Mouse (Mus musculus) CH12.LX (cell line): ENCODE results near the gene Nom1. TPM values are rescaled to one million over a fixed set of nuclear protein-coding genes. Genes with fewer than 3 reads are reported as not detected.

Experiments
- DNase-seq: peaks from one replicate; pipeline ENCODE4 v3.0.0-alpha.2; 2013; ENCODE audit errors: extremely low read depth
- H3K27ac ChIP-seq: 2 replicates; pipeline ENCODE4 v1.5.1; 2012; ENCODE audit warnings: low read depth, mild to moderate bottlenecking, control low read depth, moderate library complexity; ENCODE audit not compliant: insufficient read depth
- H3K27me3 ChIP-seq: replicated peaks from 2 replicates; pipeline ENCODE3; 2012; ENCODE audit warnings: inconsistent platforms
- H3K36me3 ChIP-seq, 2 experiments: replicated peaks in 1 of 2; 2 replicates each; pipeline versions ENCODE3 to v1.6.1; 2012; ENCODE audit warnings: inconsistent platforms in 1 of 2, low read length in 1 of 2, mild to moderate bottlenecking in 1 of 2, mixed read lengths in 1 of 2, moderate library complexity in 1 of 2; ENCODE audit not compliant: control insufficient read depth in 1 of 2, insufficient read depth in 1 of 2
- H3K4me1 ChIP-seq, 2 experiments: 2 replicates each; pipeline ENCODE4 v1.6.1; 2012; ENCODE audit warnings: inconsistent platforms in 1 of 2, moderate library complexity in 1 of 2; ENCODE audit not compliant: insufficient read depth in 2 of 2, control insufficient read depth in 1 of 2
- H3K4me2 ChIP-seq: 2 replicates; pipeline ENCODE4 v1.6.1; 2012; ENCODE audit warnings: low read depth, mild to moderate bottlenecking, control low read depth; ENCODE audit not compliant: poor library complexity, insufficient read depth, severe bottlenecking
- H3K4me3 ChIP-seq, 3 experiments: fragments of 150-350 bp in 1 of 3; sonication (generic) in 1 of 3; replicated peaks in 1 of 3; 2 replicates each; pipeline versions ENCODE3 to v1.5.1; 2011 to 2012; ENCODE audit warnings: low read depth in 2 of 3, low read length in 2 of 3, mild to moderate bottlenecking in 2 of 3, moderate library complexity in 2 of 3, control low read depth in 1 of 3, improper control_type of control experiment in 1 of 3, inconsistent platforms in 1 of 3, mixed read lengths in 1 of 3; ENCODE audit not compliant: poor library complexity in 1 of 3
- H3K79me2 ChIP-seq: replicated peaks from 2 replicates; pipeline ENCODE4 v1.6.1; 2012; ENCODE audit warnings: mild to moderate bottlenecking, moderate library complexity; ENCODE audit not compliant: control insufficient read depth, poor library complexity, insufficient read depth, severe bottlenecking; ENCODE audit errors: extremely low read depth
- H3K9ac ChIP-seq: 2 replicates; pipeline ENCODE4 v1.6.1; 2012; ENCODE audit warnings: low read depth, mild to moderate bottlenecking, control low read depth, moderate library complexity; ENCODE audit not compliant: insufficient read depth
- H3K9me3 ChIP-seq: replicated peaks from 2 replicates; pipeline ENCODE3; 2012; ENCODE audit warnings: low read length, inconsistent platforms, mixed read lengths
- CTCF ChIP-seq, 2 experiments: IDR thresholded peaks in 1 of 2; conservative IDR thresholded peaks in 1 of 2; 2 replicates each; pipeline ENCODE4 v1.5.1; 2011 to 2012; ENCODE audit warnings: low read depth in 2 of 2, low read length in 2 of 2, improper control_type of control experiment in 1 of 2, inconsistent platforms in 1 of 2, mild to moderate bottlenecking in 1 of 2, moderate library complexity in 1 of 2
- E2F4 ChIP-seq: IDR thresholded peaks from 2 replicates; pipeline ENCODE4 v1.6.1; 2011; ENCODE audit warnings: low read depth, low read length, improper control_type of control experiment; ENCODE audit not compliant: insufficient replicate concordance
- ELF1 ChIP-seq: IDR thresholded peaks from 2 replicates; pipeline ENCODE4 v1.6.1; 2014; ENCODE audit warnings: low read depth, mild to moderate bottlenecking, inconsistent platforms, low read length, improper control_type of control experiment
- EP300 ChIP-seq: IDR thresholded peaks from 2 replicates; pipeline ENCODE4 v1.6.1; 2011; ENCODE audit warnings: low read length, improper control_type of control experiment
- GABPA ChIP-seq: IDR thresholded peaks from 2 replicates; pipeline ENCODE4 v1.6.1; 2012; ENCODE audit warnings: low read depth, low read length, improper control_type of control experiment, inconsistent platforms; ENCODE audit not compliant: insufficient replicate concordance
- HCFC1 ChIP-seq: IDR thresholded peaks from 2 replicates; pipeline ENCODE4 v1.6.1; 2012; ENCODE audit warnings: low read depth, mild to moderate bottlenecking, inconsistent platforms, low read length, improper control_type of control experiment
- JUN ChIP-seq: IDR thresholded peaks from 2 replicates; pipeline ENCODE4 v1.6.1; 2011; ENCODE audit warnings: low read depth, mild to moderate bottlenecking, low read length, improper control_type of control experiment, moderate library complexity; ENCODE audit not compliant: insufficient read depth
- MAZ ChIP-seq: IDR thresholded peaks from 2 replicates; pipeline ENCODE4 v1.6.1; 2012; ENCODE audit warnings: low read depth, mild to moderate bottlenecking, inconsistent platforms, low read length, improper control_type of control experiment, moderate library complexity
- NRF1 ChIP-seq: IDR thresholded peaks from 2 replicates; pipeline ENCODE4 v1.6.1; 2014; ENCODE audit warnings: low read depth, mild to moderate bottlenecking, inconsistent platforms, low read length, improper control_type of control experiment, moderate library complexity
- PAX5 ChIP-seq: IDR thresholded peaks from 2 replicates; pipeline ENCODE4 v1.6.1; 2012; ENCODE audit warnings: low read length, inconsistent platforms, mixed read lengths
- RAD21 ChIP-seq: IDR thresholded peaks from 2 replicates; pipeline ENCODE4 v1.6.1; 2011; ENCODE audit warnings: low read depth, mild to moderate bottlenecking, low read length, improper control_type of control experiment, moderate library complexity
- RCOR1 ChIP-seq: conservative IDR thresholded peaks from 2 replicates; pipeline ENCODE4 v1.6.1; 2012; ENCODE audit warnings: low read depth, mild to moderate bottlenecking, inconsistent platforms, low read length, improper control_type of control experiment
- TCF12 ChIP-seq: IDR thresholded peaks from 2 replicates; pipeline ENCODE4 v1.6.1; 2014; ENCODE audit warnings: low read depth, mild to moderate bottlenecking, inconsistent platforms, low read length, improper control_type of control experiment
- UBTF ChIP-seq: IDR thresholded peaks from 2 replicates; pipeline ENCODE4 v1.6.1; 2012; ENCODE audit warnings: low read depth, mild to moderate bottlenecking, inconsistent platforms, low read length, improper control_type of control experiment, moderate library complexity
- USF2 ChIP-seq: conservative IDR thresholded peaks from 2 replicates; pipeline ENCODE4 v1.6.1; 2011; ENCODE audit warnings: low read depth, low read length, improper control_type of control experiment
- ZC3H11A ChIP-seq: IDR thresholded peaks from 2 replicates; pipeline ENCODE4 v1.6.1; 2012; ENCODE audit warnings: low read depth, mild to moderate bottlenecking, inconsistent platforms, low read length, improper control_type of control experiment
- ZNF384 ChIP-seq: IDR thresholded peaks from 2 replicates; pipeline ENCODE4 v1.6.1; 2012; ENCODE audit warnings: low read depth, low read length, improper control_type of control experiment, inconsistent platforms
- dilution Hi-C: fragments of 300-500 bp; cut with MboI; formaldehyde crosslinking; loops from 2 replicates; pipeline ENCODE4 v1.14.3; 2020; ENCODE audit warnings: low sequenced_read_pairs; ENCODE audit not compliant: extremely low pct_unique_long_range_greater_than_20kb, extremely low pct_ligation_motif_present
- in situ Hi-C: fragments of 300-500 bp; cut with MboI; formaldehyde crosslinking; loops from 3 replicates; pipeline ENCODE4 v1.14.3; 2019; ENCODE audit warnings: low sequenced_read_pairs, low pct_ligation_motif_present, low pct_unique_long_range_greater_than_20kb, mixed read lengths
- polyA plus RNA-seq: library from polyadenylated mRNA; unstranded; fragments of >175 nt; gene quantifications from 2 replicates; pipeline ENCODE4 v1.2.1, GENCODE M21; 2012; ENCODE audit warnings: low read depth; ENCODE audit not compliant: insufficient read length
- total RNA-seq, 2 experiments: library from RNA; depleted of rRNA; stranded (reverse); fragments of 300-350 nt in 1 of 2; fragments of >200 nt in 1 of 2; gene quantifications; 2 replicates each; pipeline ENCODE4 v1.2.3; 2012 to 2014

The Nom1 gene
- total and polyA plus RNA-seq, 3 experiments, result 23.7 to 30.6 (median 28.6) TPM

- no peak for DNase-seq
- H3K4me3 ChIP-seq, result no peak overlapping the region
- no peaks in the 10 kb centered on the region for H3K27me3 ChIP-seq
- peaks cover 0 to 14% of the 10 kb centered on the region in 2 experiments; a peak in 1 of 4 replicates for H3K4me1 ChIP-seq
- no peaks in the 10 kb centered on the region for H3K79me2 ChIP-seq
- dilution Hi-C loops (no loop called here), in situ Hi-C loops (no loop called here)
- no peak overlapping the region for H3K27ac ChIP-seq
- no peak overlapping the region for H3K4me2 ChIP-seq
- TF ChIP-seq USF2 (no peak), TCF12 (no peak), ZC3H11A (no peak), UBTF (no peak)
- H3K36me3 ChIP-seq, result no peaks in the 10 kb centered on the region
- no peak overlapping the region for H3K9ac ChIP-seq
- no peaks in the 10 kb centered on the region for H3K9me3 ChIP-seq
These were observed 36.9 kb downstream of the Nom1 start for GRCm38 (mm10) chr5:29471396-29471795.

- no peaks in the 10 kb centered on the region for H3K79me2 ChIP-seq
- H3K36me3 ChIP-seq, result no peaks in the 10 kb centered on the region
- no peak overlapping the region for H3K9ac ChIP-seq
- in situ Hi-C loops (no loop called here), dilution Hi-C loops (no loop called here)
- H3K9me3 ChIP-seq, result no peaks in the 10 kb centered on the region
- peaks cover 2 to 14% of the 10 kb centered on the region in 2 experiments; a peak in 2 of 4 replicates for H3K4me1 ChIP-seq
- H3K27me3 ChIP-seq, result no peaks in the 10 kb centered on the region
- no peak overlapping the region for H3K27ac ChIP-seq
- no peak overlapping the region for H3K4me2 ChIP-seq
- no peak overlapping the region for H3K4me3 ChIP-seq
- DNase-seq, result no peak
- TF ChIP-seq RAD21 (no peak), TCF12 (no peak), ZNF384 (no peak), RCOR1 (no peak), NRF1 (no peak)
These were observed 37.6 kb downstream of the Nom1 start for GRCm38 (mm10) chr5:29471855-29472665.

- Histone ChIP-seq H3K27me3 (no peaks in the 10 kb centered on the region), H3K9ac (no peak overlapping the region), H3K4me2 (no peak overlapping the region), H3K27ac (no peak overlapping the region), H3K4me1 (peaks cover 2 to 14% of the 10 kb centered on the region in 2 experiments; a peak in 2 of 4 replicates), H3K4me3 (no peak overlapping the region), H3K9me3 (peaks cover 9% of the 10 kb centered on the region), H3K36me3 (no peaks in the 10 kb centered on the region), H3K79me2 (no peaks in the 10 kb centered on the region)
- no peak for TF ChIP-seq NRF1
- no peak for TF ChIP-seq PAX5
- TF ChIP-seq EP300, result no peak
- no peak for TF ChIP-seq ELF1
- no peak for TF ChIP-seq HCFC1
- no peak for TF ChIP-seq CTCF (conservative IDR thresholded peaks at IDR 0.05 in 1 of 2, IDR thresholded peaks at IDR 0.05 in 1 of 2; ENCODE audit: low read depth in 2 of 2, low read length in 2 of 2)
- TF ChIP-seq JUN, result no peak
- TF ChIP-seq MAZ, result no peak
- no peak for TF ChIP-seq USF2
- TF ChIP-seq E2F4, result no peak
- TF ChIP-seq RAD21, result no peak
- no peak for TF ChIP-seq GABPA
- dilution Hi-C loops (no loop called here), in situ Hi-C loops (no loop called here)
- no peak for DNase-seq
These were observed 39.2 kb downstream of the Nom1 start for GRCm38 (mm10) chr5:29473551-29474245.
